Mouse (Mus musculus) lung, adult 2 months (tissue): ENCODE data around the gene Ing4. TPM values are rescaled to one million over a fixed set of nuclear protein-coding genes. Genes with fewer than 3 reads are reported as not detected.

Source experiments
- DNase-seq: peaks from one replicate; pipeline ENCODE4 v3.0.0; 2022
- H3K4me1 ChIP-seq: fragments of 200-500 bp; 2 replicates; pipeline ENCODE4 v1.6.1; 2011; ENCODE audit warnings: low read length; ENCODE audit not compliant: control insufficient read depth, insufficient read depth
- H3K4me3 ChIP-seq: fragments of 200-500 bp; replicated peaks from 2 replicates; pipeline ENCODE3; 2011; ENCODE audit warnings: low read depth, mild to moderate bottlenecking, control low read depth, low read length; ENCODE audit errors: extremely low read depth
- CTCF ChIP-seq: fragments of 200-500 bp; IDR thresholded peaks from 2 replicates; pipeline ENCODE4 v1.5.1; 2011; ENCODE audit warnings: mild to moderate bottlenecking, low read length, control low read depth; ENCODE audit not compliant: insufficient read depth
- POLR2A ChIP-seq: fragments of 200-500 bp; IDR thresholded peaks from 2 replicates; pipeline ENCODE4 v1.6.1; 2011; ENCODE audit warnings: low read depth, mild to moderate bottlenecking, control low read depth, low read length, borderline replicate concordance; ENCODE audit errors: extremely low read depth
- WGBS: fragments of 180-500 bp; shearing (Covaris S2); methylation state at CpG from one replicate; pipeline ENCODE4 v1.1.7; 2018; 5-methylcytosine and 5-hydroxymethylcytosine counted together
- polyA plus RNA-seq: library from polyadenylated mRNA; depleted of rRNA; stranded (reverse); fragments of >200 nt; gene quantifications from 2 replicates; pipeline ENCODE4 v1.2.3, GENCODE M21; 2012

Gene Ing4
- polyA plus RNA-seq, 1 experiment, result 50.5 TPM

- H3K4me1 ChIP-seq, result no peaks in the 10 kb centered on the region
- no peak within 1 kb of the TSS for H3K4me3 ChIP-seq
- 53% methylated on average over 8 of the region's 8 CpGs for WGBS
- no peak for DNase-seq
- no peak for TF ChIP-seq CTCF
- TF ChIP-seq POLR2A, result no peak
Measured at GRCm38 (mm10) chr6:125067571-125067995, 28.0 kb downstream of the Ing4 start, which contains the start of gene Lpar5. Gene Lpar5, plus strand, starts transcription at chr6:125067920.

GRCm38 (mm10) chr6:125071170-125071895 lies 31.8 kb downstream of the Ing4 start:
- WGBS, result 74% methylated on average over 18 of the region's 18 CpGs
- Histone ChIP-seq H3K4me1 (no peaks in the 10 kb centered on the region), H3K4me3 (peak overlapping the region; percentile 44)
- no peak for DNase-seq
- TF ChIP-seq CTCF (no peak), POLR2A (no peak)

DNA sequence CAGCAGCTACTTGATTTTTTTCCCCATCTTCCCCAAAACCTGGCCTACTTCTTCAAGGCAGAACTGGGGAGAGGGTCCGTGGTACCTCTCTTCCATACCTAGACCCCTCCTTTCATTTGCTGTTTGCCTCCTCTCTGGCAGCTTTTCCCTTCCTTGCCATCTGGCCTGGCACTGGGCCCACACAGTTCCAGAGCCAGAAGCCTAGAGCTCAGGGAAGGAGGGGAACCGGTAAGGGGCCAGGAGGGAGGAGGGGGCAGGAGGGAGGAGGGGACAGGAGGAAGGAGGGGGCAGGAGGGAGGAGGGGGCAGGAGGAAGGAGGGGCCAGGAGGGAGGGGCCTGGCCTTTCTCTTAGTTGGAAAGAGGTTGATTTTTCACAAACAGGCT lies 32.3 kb downstream of the Ing4 start:
- Histone ChIP-seq H3K4me3 (no peak overlapping the region), H3K4me1 (no peaks in the 10 kb centered on the region)
- no peak for DNase-seq
- WGBS, result 14% methylated on average over 2 of the region's 2 CpGs
- TF ChIP-seq CTCF (no peak), POLR2A (no peak)

GRCm38 (mm10) chr6:125073825-125074224 lies 34.3 kb downstream of the Ing4 start:
- no peaks in the 10 kb centered on the region for H3K4me1 ChIP-seq
- TF ChIP-seq CTCF (no peak), POLR2A (no peak)
- H3K4me3 ChIP-seq, result no peak overlapping the region
- no peak for DNase-seq
- 54% methylated on average over 8 of the region's 8 CpGs for WGBS

DNA sequence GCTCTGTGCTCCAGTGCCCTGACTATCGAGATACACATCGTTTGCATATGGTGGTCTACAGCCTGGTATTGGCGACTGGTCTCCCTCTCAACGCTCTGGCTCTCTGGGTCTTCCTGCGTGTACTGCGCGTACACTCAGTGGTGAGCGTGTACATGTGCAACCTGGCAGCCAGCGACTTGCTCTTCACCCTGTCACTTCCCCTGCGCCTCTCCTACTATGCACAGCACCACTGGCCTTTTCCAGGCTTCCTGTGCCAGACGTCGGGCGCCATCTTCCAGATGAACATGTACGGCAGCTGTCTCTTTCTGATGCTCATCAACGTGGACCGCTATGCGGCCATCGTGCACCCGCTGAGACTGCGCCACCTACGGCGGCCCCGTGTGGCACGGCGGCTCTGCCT lies 41.8 kb downstream of the Ing4 start:
- no peak for TF ChIP-seq POLR2A
- no peak for TF ChIP-seq CTCF
- peak overlapping the region; percentile 43 for H3K4me3 ChIP-seq
- DNase-seq, result no peak
- WGBS, result 30% methylated on average over 25 of the region's 25 CpGs
- peaks cover 3% of the 10 kb centered on the region; the same call in 1 of the 2 replicates for H3K4me1 ChIP-seq

GRCm38 (mm10) chr6:125081797-125082560 lies 42.4 kb downstream of the Ing4 start:
- Histone ChIP-seq H3K4me3 (peak overlapping the region; percentile 43), H3K4me1 (peaks cover 3% of the 10 kb centered on the region; the same call in 1 of the 2 replicates)
- DNase-seq, result peak; percentile 79
- peak; percentile 72 for TF ChIP-seq CTCF
- TF ChIP-seq POLR2A, result peak; percentile 56; the same call in 1 of the 2 replicates
- WGBS, result 31% methylated on average over 45 of the region's 45 CpGs

GRCm38 (mm10) chr6:125082801-125083386 lies 43.3 kb downstream of the Ing4 start:
- 82% methylated on average over 7 of the region's 7 CpGs for WGBS
- Histone ChIP-seq H3K4me1 (peaks cover 3% of the 10 kb centered on the region; the same call in 1 of the 2 replicates), H3K4me3 (no peak overlapping the region)
- no peak for TF ChIP-seq CTCF
- no peak for TF ChIP-seq POLR2A
- DNase-seq, result no peak

- TF ChIP-seq CTCF, result peak; percentile 35
- TF ChIP-seq POLR2A, result no peak
- 9% methylated on average over 4 of the region's 4 CpGs for WGBS
- Histone ChIP-seq H3K4me1 (peaks cover 4% of the 10 kb centered on the region), H3K4me3 (no peak overlapping the region)
- DNase-seq, result peak; percentile 47
Measured at GRCm38 (mm10) chr6:125084424-125084823, 44.9 kb downstream of the Ing4 start.

DNA sequence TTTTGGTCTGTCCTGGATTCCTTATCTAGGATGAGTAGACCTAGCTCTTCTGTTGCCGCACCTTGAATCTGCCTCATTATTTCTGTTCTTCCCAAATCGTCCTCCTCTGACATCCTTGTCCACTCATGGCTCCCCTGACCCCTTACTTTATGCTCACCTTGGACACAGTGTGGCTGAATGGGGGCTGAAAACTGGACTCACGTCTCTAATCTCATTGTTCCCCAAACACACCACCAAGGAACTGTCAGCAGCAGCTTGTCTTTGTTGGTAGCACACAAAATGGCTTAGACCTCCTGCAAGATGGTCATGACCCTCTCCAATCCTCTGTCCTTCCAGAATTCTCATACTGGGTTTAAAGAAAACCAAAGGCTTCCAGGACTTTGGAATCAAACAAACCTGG lies 48.4 kb downstream of the Ing4 start:
- Histone ChIP-seq H3K4me1 (peaks cover 7% of the 10 kb centered on the region), H3K4me3 (no peak overlapping the region)
- TF ChIP-seq CTCF (no peak), POLR2A (no peak)
- no peak for DNase-seq
- WGBS, result 82% methylated on average over 3 of the region's 3 CpGs
